Mouse (Mus musculus) liver, embryonic 14.5 days (tissue): Measurements from ENCODE around the gene Opalin.

Experiments
- CTCF ChIP-seq: IDR thresholded peaks from 2 replicates; pipeline ENCODE4 v1.5.1; 2016; ENCODE audit warnings: antibody characterized with exemption, low read depth, control low read depth
- EP300 ChIP-seq: IDR thresholded peaks from 2 replicates; pipeline ENCODE4 v1.6.1; 2016; ENCODE audit warnings: antibody characterized with exemption, low read depth

GRCm38 (mm10) chr19:41053530-41053929, 23.4 kb downstream of the Opalin start:
- TF ChIP-seq CTCF (peak; percentile 73), EP300 (no peak)
